Mouse (Mus musculus): Measurements from ENCODE around the gene Mnat1. TPM values are rescaled to one million over a fixed set of nuclear protein-coding genes. Genes with fewer than 3 reads are reported as not detected.
"Not testable (repeated sequence)": the region's sequence is repeated elsewhere in the genome, so short reads cannot be mapped to it uniquely, and the experiment has no call there.

Gene Mnat1
- polyA plus RNA-seq, 2 experiments: 31.2 to 44.7 TPM

- Histone ChIP-seq H3K27ac (replicated peaks; ENCODE audit: low read depth, low read length) (no peak overlapping the region), H3K4me1 (ENCODE audit: control insufficient read depth, insufficient read depth, low read length) (0 out of 2 replicates have a peak, but pooled peaks cover 2% of the 10 kb centered on the region), H3K4me2 (replicated peaks; ENCODE audit: low read depth, low read length, severe bottlenecking) (no peak overlapping the region), H3K9ac (ENCODE audit: low read depth, low read length, severe bottlenecking) (no peak overlapping the region), H3K27me3 (ENCODE audit: control insufficient read depth, insufficient read depth, low read length) (no peaks in the 10 kb centered on the region), H3K36me3 (ENCODE audit: control insufficient read depth, insufficient read depth, low read length) (no peaks in the 10 kb centered on the region), H3K9me3 (ENCODE audit: control insufficient read depth, low read length) (no peaks in the 10 kb centered on the region), H3K4me3 (replicated peaks; ENCODE audit: low read length) (no peak overlapping the region)
- no peak for TF ChIP-seq POLR2A (IDR thresholded peaks at IDR 0.05; ENCODE audit: borderline replicate concordance, extremely low read depth, insufficient read depth, insufficient read length)
- no peak for ATAC-seq (ENCODE audit: low FRiP score, low read depth)
- no peak for DNase-seq (ENCODE audit: low spot score)
- WGBS: 71% methylated on average over 5 of the region's 5 CpGs
These were observed 35.0 kb upstream of the Mnat1 start for GRCm38 (mm10) chr12:73088500-73088899.

GRCm38 (mm10) chr12:73088911-73089310 lies 34.6 kb upstream of the Mnat1 start:
- Histone ChIP-seq H3K4me1 (ENCODE audit: control insufficient read depth, insufficient read depth, low read length) (0 out of 2 replicates have a peak, but pooled peaks cover 2% of the 10 kb centered on the region), H3K27me3 (ENCODE audit: control insufficient read depth, insufficient read depth, low read length) (no peaks in the 10 kb centered on the region), H3K4me2 (replicated peaks; ENCODE audit: low read depth, low read length, severe bottlenecking) (no peak overlapping the region), H3K4me3 (replicated peaks; ENCODE audit: low read length) (no peak overlapping the region), H3K9ac (ENCODE audit: low read depth, low read length, severe bottlenecking) (no peak overlapping the region), H3K27ac (replicated peaks; ENCODE audit: low read depth, low read length) (no peak overlapping the region), H3K9me3 (ENCODE audit: control insufficient read depth, low read length) (no peaks in the 10 kb centered on the region), H3K36me3 (ENCODE audit: control insufficient read depth, insufficient read depth, low read length) (no peaks in the 10 kb centered on the region)
- DNase-seq (ENCODE audit: low spot score): no peak
- no peak for TF ChIP-seq POLR2A (IDR thresholded peaks at IDR 0.05; ENCODE audit: borderline replicate concordance, extremely low read depth, insufficient read depth, insufficient read length)
- WGBS: 71% methylated on average over 5 of the region's 5 CpGs
- no peak for ATAC-seq (ENCODE audit: low FRiP score, low read depth)

GRCm38 (mm10) chr12:73090672-73091335 lies 32.7 kb upstream of the Mnat1 start:
- Histone ChIP-seq H3K27me3 (ENCODE audit: control insufficient read depth, insufficient read depth, low read length) (no peaks in the 10 kb centered on the region), H3K9me3 (ENCODE audit: control insufficient read depth, low read length) (no peaks in the 10 kb centered on the region), H3K9ac (ENCODE audit: low read depth, low read length, severe bottlenecking) (no peak overlapping the region), H3K4me1 (ENCODE audit: control insufficient read depth, insufficient read depth, low read length) (0 out of 2 replicates have a peak, but pooled peaks cover 2% of the 10 kb centered on the region), H3K36me3 (ENCODE audit: control insufficient read depth, insufficient read depth, low read length) (no peaks in the 10 kb centered on the region), H3K4me3 (replicated peaks; ENCODE audit: low read length) (no peak overlapping the region), H3K27ac (replicated peaks; ENCODE audit: low read depth, low read length) (no peak overlapping the region), H3K4me2 (replicated peaks; ENCODE audit: low read depth, low read length, severe bottlenecking) (no peak overlapping the region)
- WGBS: 77% methylated on average over 7 of the region's 7 CpGs
- ATAC-seq (ENCODE audit: low FRiP score, low read depth) (no peak), DNase-seq (ENCODE audit: low spot score) (no peak)
- no peak for TF ChIP-seq POLR2A (IDR thresholded peaks at IDR 0.05; ENCODE audit: borderline replicate concordance, extremely low read depth, insufficient read depth, insufficient read length)

- no peaks in the 10 kb centered on the region for H3K27me3 ChIP-seq (ENCODE audit: control insufficient read depth, insufficient read depth, low read length)
- no peak overlapping the region for H3K4me3 ChIP-seq (replicated peaks; ENCODE audit: low read length)
- no peak for ATAC-seq (ENCODE audit: low FRiP score, low read depth)
- no peaks in the 10 kb centered on the region for H3K9me3 ChIP-seq (ENCODE audit: control insufficient read depth, low read length)
- no peak overlapping the region for H3K9ac ChIP-seq (ENCODE audit: low read depth, low read length, severe bottlenecking)
- no peak for DNase-seq (ENCODE audit: low spot score)
- no peaks in the 10 kb centered on the region; the same call in 1 of the 2 replicates for H3K36me3 ChIP-seq (ENCODE audit: control insufficient read depth, insufficient read depth, low read length)
- H3K27ac ChIP-seq (replicated peaks; ENCODE audit: low read depth, low read length): no peak overlapping the region
- WGBS: 77% methylated on average over 2 of the region's 2 CpGs
- no peak overlapping the region for H3K4me2 ChIP-seq (replicated peaks; ENCODE audit: low read depth, low read length, severe bottlenecking)
- no peaks in the 10 kb centered on the region for H3K4me1 ChIP-seq (ENCODE audit: control insufficient read depth, insufficient read depth, low read length)
- no peak for TF ChIP-seq POLR2A (IDR thresholded peaks at IDR 0.05; ENCODE audit: borderline replicate concordance, extremely low read depth, insufficient read depth, insufficient read length)
These were observed 29.3 kb upstream of the Mnat1 start for GRCm38 (mm10) chr12:73094189-73094588.

- ATAC-seq (ENCODE audit: low FRiP score, low read depth) (no peak), DNase-seq (ENCODE audit: low spot score) (no peak)
- no peak for TF ChIP-seq POLR2A (IDR thresholded peaks at IDR 0.05; ENCODE audit: borderline replicate concordance, extremely low read depth, insufficient read depth, insufficient read length)
- Histone ChIP-seq H3K9ac (ENCODE audit: low read depth, low read length, severe bottlenecking) (no peak overlapping the region), H3K9me3 (ENCODE audit: control insufficient read depth, low read length) (no peaks in the 10 kb centered on the region), H3K27ac (replicated peaks; ENCODE audit: low read depth, low read length) (no peak overlapping the region), H3K27me3 (ENCODE audit: control insufficient read depth, insufficient read depth, low read length) (no peaks in the 10 kb centered on the region), H3K36me3 (ENCODE audit: control insufficient read depth, insufficient read depth, low read length) (no peaks in the 10 kb centered on the region; the same call in 1 of the 2 replicates), H3K4me3 (replicated peaks; ENCODE audit: low read length) (no peak overlapping the region), H3K4me2 (replicated peaks; ENCODE audit: low read depth, low read length, severe bottlenecking) (no peak overlapping the region), H3K4me1 (ENCODE audit: control insufficient read depth, insufficient read depth, low read length) (no peaks in the 10 kb centered on the region)
- 51% methylated on average over 2 of the region's 2 CpGs for WGBS
These were observed 28.9 kb upstream of the Mnat1 start for GRCm38 (mm10) chr12:73094605-73095004.

GRCm38 (mm10) chr12:73096177-73096576 lies 27.3 kb upstream of the Mnat1 start:
- DNase-seq (ENCODE audit: low spot score); H3K9ac ChIP-seq (ENCODE audit: low read depth, low read length, severe bottlenecking); H3K27ac ChIP-seq (replicated peaks; ENCODE audit: low read depth, low read length); H3K9me3 ChIP-seq (ENCODE audit: control insufficient read depth, low read length); H3K4me2 ChIP-seq (replicated peaks; ENCODE audit: low read depth, low read length, severe bottlenecking); H3K27me3 ChIP-seq (ENCODE audit: control insufficient read depth, insufficient read depth, low read length); H3K4me3 ChIP-seq (replicated peaks; ENCODE audit: low read length); H3K36me3 ChIP-seq (ENCODE audit: control insufficient read depth, insufficient read depth, low read length); ATAC-seq (ENCODE audit: low FRiP score, low read depth); H3K4me1 ChIP-seq (ENCODE audit: control insufficient read depth, insufficient read depth, low read length): not testable (repeated sequence)
- 91% methylated on average over 5 of the region's 5 CpGs for WGBS

All from limb, embryonic 14.5 days (tissue).